Mouse (Mus musculus) limb, embryonic 14.5 days (tissue): ENCODE data around the gene Clptm1l. TPM values are rescaled to one million over a fixed set of nuclear protein-coding genes. Genes with fewer than 3 reads are reported as not detected.
A peak's percentile ranks its signal among the peaks of the same experiment; 100 is the strongest.

Experiments
- ATAC-seq: fragments of 200-750 bp; cut with Nextera tagmentation; 2 replicates; pipeline ENCODE4 v1.8.0; 2017; ENCODE audit warnings: low read depth, moderate number of reproducible peaks, moderate TSS enrichment; ENCODE audit not compliant: low FRiP score
- DNase-seq: peaks from one replicate; pipeline ENCODE4 v3.0.0-alpha.2; 2015; ENCODE audit warnings: low spot score
- H3K27ac ChIP-seq: fragments of 300-500 bp; sonication (generic); replicated peaks from 2 replicates; pipeline ENCODE4 v1.5.1; 2014; ENCODE audit warnings: low read depth, mild to moderate bottlenecking, low read length, moderate library complexity, mixed read lengths
- H3K27me3 ChIP-seq: fragments of 300-500 bp; sonication (generic); 2 replicates; pipeline ENCODE4 v1.6.1; 2014; ENCODE audit warnings: low read length, mixed read lengths; ENCODE audit not compliant: control insufficient read depth, insufficient read depth
- H3K36me3 ChIP-seq: fragments of 300-500 bp; sonication (generic); 2 replicates; pipeline ENCODE4 v1.6.1; 2014; ENCODE audit warnings: mild to moderate bottlenecking, low read length, moderate library complexity, mixed read lengths; ENCODE audit not compliant: control insufficient read depth, insufficient read depth
- H3K4me1 ChIP-seq: fragments of 300-500 bp; sonication (generic); 2 replicates; pipeline ENCODE4 v1.6.1; 2014; ENCODE audit warnings: antibody characterized with exemption, low read length, mixed read lengths; ENCODE audit not compliant: control insufficient read depth, insufficient read depth
- H3K4me2 ChIP-seq: fragments of 300-500 bp; sonication (generic); replicated peaks from 2 replicates; pipeline ENCODE4 v1.6.1; 2014; ENCODE audit warnings: low read depth, mild to moderate bottlenecking, low read length, moderate library complexity; ENCODE audit not compliant: severe bottlenecking
- H3K4me3 ChIP-seq: fragments of 300-500 bp; sonication (generic); replicated peaks from 2 replicates; pipeline ENCODE4 v1.5.1; 2014; ENCODE audit warnings: low read length
- H3K9ac ChIP-seq: fragments of 300-500 bp; sonication (generic); 2 replicates; pipeline ENCODE4 v1.6.1; 2014; ENCODE audit warnings: mild to moderate bottlenecking, low read depth, low read length, moderate library complexity; ENCODE audit not compliant: severe bottlenecking
- H3K9me3 ChIP-seq: fragments of 300-500 bp; sonication (generic); 2 replicates; pipeline ENCODE4 v1.6.1; 2016; ENCODE audit warnings: low read length; ENCODE audit not compliant: control insufficient read depth
- POLR2A ChIP-seq: fragments of 200-500 bp; IDR thresholded peaks from 2 replicates; pipeline ENCODE4 v1.8.0; 2012; ENCODE audit warnings: inconsistent platforms, mild to moderate bottlenecking, moderate library complexity, borderline replicate concordance; ENCODE audit not compliant: insufficient read depth, insufficient read length; ENCODE audit errors: extremely low read depth
- WGBS: fragments of 180-500 bp; shearing (Covaris S2); extraction: QIAGEN DNeasy Blood & Tissue Kit; methylation state at CpG from one replicate; pipeline ENCODE4 v1.1.7; 2014; 5-methylcytosine and 5-hydroxymethylcytosine counted together
- polyA plus RNA-seq, 2 experiments: library from polyadenylated mRNA; depleted of rRNA in 1 of 2; stranded (reverse) in 1 of 2; unstranded in 1 of 2; fragments of >200 nt; fragmentation: Nextera tagmentation in 1 of 2; extraction: Ambion mirVana in 1 of 2; gene quantifications; 2 replicates each; pipeline versions ENCODE4 v1.2.1 to v1.2.3; 2012 to 2014

Clptm1l gene
- polyA plus RNA-seq, 2 experiments: 145 to 163 TPM

GRCm38 (mm10) chr13:73620637-73621036, 16.8 kb downstream of the Clptm1l start:
- H3K4me3 ChIP-seq: no peak overlapping the region
- DNase-seq: peak; percentile 34
- H3K36me3 ChIP-seq: peaks cover 66% of the 10 kb centered on the region
- ATAC-seq: no peak
- H3K4me2 ChIP-seq: no peak overlapping the region
- H3K9ac ChIP-seq: no peak overlapping the region
- WGBS: 82% methylated on average over 6 of the region's 6 CpGs
- H3K27ac ChIP-seq: no peak overlapping the region
- H3K27me3 ChIP-seq: no peaks in the 10 kb centered on the region
- H3K9me3 ChIP-seq: no peaks in the 10 kb centered on the region
- TF ChIP-seq POLR2A: no peak
- H3K4me1 ChIP-seq: no peaks in the 10 kb centered on the region

DNA sequence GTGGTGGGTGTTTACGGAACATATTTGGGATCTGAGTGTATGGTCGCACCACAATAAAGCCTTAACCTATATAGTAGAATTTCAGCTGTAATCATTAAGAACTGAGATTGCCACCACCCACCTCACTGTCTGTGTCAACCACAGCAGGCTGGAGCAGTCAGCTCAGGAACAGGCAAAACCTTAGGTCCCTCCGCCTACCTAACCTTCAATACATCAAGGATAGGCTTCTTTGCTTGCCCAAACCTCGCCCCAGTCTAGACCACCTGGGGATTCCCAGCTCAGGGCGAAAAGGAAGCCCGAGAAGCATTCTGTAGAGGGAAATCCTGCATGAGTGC, 22.6 kb downstream of the Clptm1l start:
- Histone ChIP-seq H3K9me3 (no peaks in the 10 kb centered on the region), H3K27ac (no peak overlapping the region), H3K36me3 (peaks cover 16% of the 10 kb centered on the region; the same call in 1 of the 2 replicates), H3K4me3 (peak overlapping the region; percentile 69), H3K4me1 (peaks cover 18% of the 10 kb centered on the region), H3K9ac (peak overlapping the region; percentile 78), H3K27me3 (no peaks in the 10 kb centered on the region), H3K4me2 (peak overlapping the region; percentile 94)
- TF ChIP-seq POLR2A: no peak
- WGBS: 44% methylated on average over 6 of the region's 6 CpGs
- ATAC-seq (no peak; the same call in 1 of the 2 replicates), DNase-seq (no peak)

- ATAC-seq (peak; percentile 90), DNase-seq (peak; percentile 83)
- 0 out of 2 replicates have a peak within 1 kb of the TSS, but pooled peaks have one; percentile 8 for H3K27ac ChIP-seq
- TF ChIP-seq POLR2A: peak; percentile 40; the same call in 1 of the 2 replicates
- H3K27me3 ChIP-seq: no peaks in the 10 kb centered on the region
- H3K36me3 ChIP-seq: peaks cover 10% of the 10 kb centered on the region; the same call in 1 of the 2 replicates
- no peaks in the 10 kb centered on the region for H3K9me3 ChIP-seq
- H3K4me3 ChIP-seq: peak within 1 kb of the TSS; percentile 69
- 7% methylated on average over 45 of the region's 47 CpGs for WGBS
- H3K9ac ChIP-seq: peak within 1 kb of the TSS; percentile 78
- peak within 1 kb of the TSS; percentile 94 for H3K4me2 ChIP-seq
- peaks cover 18% of the 10 kb centered on the region for H3K4me1 ChIP-seq
Measured at GRCm38 (mm10) chr13:73626745-73627549, 23.1 kb downstream of the Clptm1l start, which contains the start of gene Tert. Tert (plus strand) TSS chr13:73626911.

DNA sequence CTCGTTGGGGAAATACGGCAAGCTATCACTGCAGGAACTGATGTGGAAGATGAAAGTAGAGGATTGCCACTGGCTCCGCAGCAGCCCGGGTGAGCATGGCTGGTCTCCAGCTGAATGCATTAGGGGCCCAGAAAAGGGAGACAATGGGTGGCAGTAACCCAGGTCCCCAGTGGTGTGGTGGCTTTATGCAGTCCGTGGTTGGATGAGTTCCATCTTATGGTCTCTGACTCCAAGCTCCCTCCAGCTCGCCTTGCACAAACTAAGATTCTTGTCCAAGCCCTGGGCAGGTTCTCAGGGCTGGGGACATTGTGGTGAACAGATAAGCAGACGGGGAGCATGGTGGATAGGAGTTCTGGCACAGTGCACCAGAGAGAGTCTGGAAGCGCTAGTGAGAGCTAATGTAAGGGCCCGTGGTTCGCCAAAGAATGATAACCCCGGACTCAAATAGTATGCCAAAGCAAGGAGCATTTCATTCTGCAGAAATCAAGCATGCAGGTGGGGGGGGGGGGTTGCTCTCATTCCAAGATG, 24.8 kb downstream of the Clptm1l start:
- no peak overlapping the region for H3K4me2 ChIP-seq
- no peak for ATAC-seq

GRCm38 (mm10) chr13:73631837-73632236, 28.0 kb downstream of the Clptm1l start:
- Histone ChIP-seq H3K4me2 (no peak overlapping the region), H3K27ac (no peak overlapping the region), H3K9me3 (no peaks in the 10 kb centered on the region), H3K9ac (no peak overlapping the region), H3K36me3 (peaks cover 27% of the 10 kb centered on the region), H3K27me3 (no peaks in the 10 kb centered on the region), H3K4me1 (peaks cover 14% of the 10 kb centered on the region), H3K4me3 (no peak overlapping the region)
- no peak for ATAC-seq
- no peak for TF ChIP-seq POLR2A
- DNase-seq: no peak
- 93% methylated on average over 3 of the region's 3 CpGs for WGBS

More for the DNA sequence above, 24.8 kb downstream of the Clptm1l start:
- Histone ChIP-seq H3K4me1 (peaks cover 18% of the 10 kb centered on the region), H3K27me3 (no peaks in the 10 kb centered on the region), H3K27ac (no peak overlapping the region), H3K4me3 (no peak overlapping the region), H3K9ac (no peak overlapping the region), H3K9me3 (no peaks in the 10 kb centered on the region), H3K36me3 (peaks cover 12% of the 10 kb centered on the region)
- WGBS: 88% methylated on average over 11 of the region's 11 CpGs
- no peak for TF ChIP-seq POLR2A
- DNase-seq: no peak
